Mouse (Mus musculus) neural tube, embryonic 10.5 days (tissue): ENCODE results near the gene Zfp638.
"Not testable (repeated sequence)": the region's sequence is repeated elsewhere in the genome, so short reads cannot be mapped to it uniquely, and the experiment has no call there.

ENCODE experiments used
- DNase-seq: peaks from one replicate; pipeline ENCODE4 v3.0.0-alpha.2; 2017; ENCODE audit warnings: low spot score; ENCODE audit errors: extremely low spot score

Zfp638 gene

DNA sequence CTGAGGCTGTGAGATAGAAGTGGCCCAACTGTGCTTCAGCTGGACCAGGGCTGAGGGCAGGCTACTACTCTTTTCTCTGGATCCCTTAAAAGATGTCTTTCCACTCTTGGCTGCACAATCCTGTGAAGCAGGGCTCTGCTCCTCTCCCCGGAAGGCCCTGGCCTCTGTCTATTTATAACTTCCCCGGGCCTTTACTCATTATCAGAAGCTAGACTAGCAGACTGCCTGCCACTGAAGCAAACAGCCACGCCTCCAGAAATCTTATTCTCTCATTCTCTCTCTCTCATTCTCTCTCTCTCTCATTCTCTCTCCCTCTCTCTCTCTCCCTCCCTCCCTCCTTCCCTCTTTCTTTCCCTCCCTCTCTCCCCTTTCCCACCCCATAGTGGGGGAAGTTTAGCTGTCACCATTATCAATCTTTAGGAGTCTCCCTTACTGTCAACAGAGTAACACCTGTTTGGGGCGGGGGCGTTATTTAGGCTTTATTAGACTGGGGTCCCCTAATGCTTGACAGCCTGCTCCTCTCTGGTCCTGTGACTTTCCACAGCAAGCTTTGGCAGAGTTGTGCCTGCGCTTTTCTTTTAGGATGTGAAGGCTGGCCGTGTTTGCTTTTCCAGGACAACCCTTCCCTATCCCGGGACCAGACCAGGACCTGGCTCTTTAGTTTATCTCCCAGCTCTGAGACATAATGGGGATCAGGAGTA is 142.4 kb downstream of the Zfp638 start:
- no peak for DNase-seq

DNA sequence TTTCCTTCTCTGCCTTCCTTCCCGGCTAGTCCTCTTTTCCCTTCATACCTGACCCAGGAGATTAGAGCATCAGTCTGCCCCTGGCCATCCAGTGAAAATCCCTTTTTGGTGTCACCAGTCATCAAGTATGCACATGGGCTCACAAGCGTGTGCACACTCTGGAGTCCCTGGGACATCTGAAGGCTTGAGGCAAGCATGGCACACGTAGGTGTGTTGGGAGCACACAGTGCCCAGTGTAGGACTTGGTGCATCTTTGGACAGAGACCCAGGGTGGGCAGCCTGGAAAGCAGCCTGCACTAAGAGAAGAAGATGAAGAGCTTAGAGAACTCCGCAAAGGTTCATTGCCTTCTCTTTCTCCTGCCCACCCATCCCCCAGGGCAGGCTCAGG is 143.0 kb downstream of the Zfp638 start:
- DNase-seq: no peak

DNA sequence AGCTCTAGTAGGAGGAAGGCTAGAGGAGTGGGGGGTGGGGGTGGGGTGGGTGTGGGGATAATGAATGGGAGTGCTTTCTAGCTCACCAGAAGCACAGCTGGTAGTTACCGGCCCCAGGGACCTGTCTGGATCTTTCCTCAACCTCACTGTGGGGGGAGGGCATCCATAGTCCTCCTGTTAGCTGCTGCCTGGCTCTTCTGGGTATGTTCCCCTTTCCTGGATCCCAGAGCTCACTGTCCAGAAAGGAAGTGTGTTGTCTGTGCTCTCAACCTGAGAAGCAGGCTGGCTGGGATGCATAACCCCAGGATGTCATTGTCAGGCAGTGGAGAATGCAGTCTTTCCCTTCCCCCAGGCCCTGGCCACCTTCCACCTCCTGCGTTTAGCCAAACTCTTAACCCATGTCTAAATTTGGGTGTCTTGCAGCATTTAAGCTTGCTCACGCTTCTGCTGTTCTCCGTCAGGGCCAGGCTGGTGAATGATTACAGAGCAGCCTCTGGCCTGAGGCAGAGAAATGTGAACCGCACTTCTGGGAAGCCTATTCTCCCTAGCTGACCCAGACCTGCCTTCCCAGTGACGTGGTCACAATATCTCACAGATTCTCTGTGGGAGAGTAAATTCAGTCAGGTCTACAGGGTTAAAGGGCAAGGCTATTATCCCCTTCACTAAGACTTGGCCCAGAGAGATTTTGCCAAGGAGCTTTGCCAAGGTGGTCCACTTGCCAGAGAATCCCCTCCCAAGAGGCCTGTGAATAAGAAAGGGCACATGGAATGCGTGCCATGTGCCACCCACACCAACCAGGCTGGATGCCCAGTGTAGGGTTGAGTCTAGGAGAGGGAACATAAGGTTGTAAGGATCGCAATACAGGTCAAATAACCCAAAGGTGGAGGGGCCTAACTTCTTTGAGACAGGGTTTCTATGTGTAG is 143.7 kb downstream of the Zfp638 start:
- DNase-seq: peak; percentile 29

DNA sequence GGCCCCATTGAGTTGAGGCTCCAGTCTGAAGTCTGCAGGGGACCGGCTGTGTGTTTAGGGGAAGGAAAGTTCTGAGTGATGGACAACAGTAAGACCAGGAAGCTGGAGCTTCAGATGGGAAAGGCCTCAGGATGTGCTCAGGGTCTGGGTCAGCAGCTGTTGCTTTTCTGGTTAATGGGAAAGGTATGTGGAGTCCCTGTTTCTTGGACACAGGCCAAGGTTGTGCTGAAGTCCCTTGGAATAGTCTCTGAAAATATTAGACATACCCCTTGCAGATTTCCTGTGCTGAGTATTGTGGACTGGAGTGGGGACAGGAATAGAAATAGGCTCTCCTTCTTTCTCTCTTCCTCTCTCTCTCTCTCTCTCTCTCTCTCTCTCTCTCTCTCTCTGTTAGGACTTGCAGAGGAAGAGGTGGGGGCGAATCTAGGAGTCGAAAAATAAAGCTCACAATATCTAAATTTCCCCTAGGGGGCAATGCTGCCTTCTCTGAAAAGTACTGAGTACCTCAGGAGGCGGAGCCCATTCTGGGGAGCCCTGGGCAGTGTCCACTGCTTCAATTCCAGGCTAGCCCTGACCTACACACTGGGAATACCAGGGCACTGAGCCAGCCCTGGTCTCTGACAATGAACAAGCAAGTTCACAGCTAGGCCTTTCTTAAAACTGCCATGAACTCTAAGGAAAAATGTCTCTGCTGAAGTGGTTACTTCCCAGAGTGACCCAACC is 148.2 kb downstream of the Zfp638 start:
- not testable (repeated sequence) for DNase-seq

DNA sequence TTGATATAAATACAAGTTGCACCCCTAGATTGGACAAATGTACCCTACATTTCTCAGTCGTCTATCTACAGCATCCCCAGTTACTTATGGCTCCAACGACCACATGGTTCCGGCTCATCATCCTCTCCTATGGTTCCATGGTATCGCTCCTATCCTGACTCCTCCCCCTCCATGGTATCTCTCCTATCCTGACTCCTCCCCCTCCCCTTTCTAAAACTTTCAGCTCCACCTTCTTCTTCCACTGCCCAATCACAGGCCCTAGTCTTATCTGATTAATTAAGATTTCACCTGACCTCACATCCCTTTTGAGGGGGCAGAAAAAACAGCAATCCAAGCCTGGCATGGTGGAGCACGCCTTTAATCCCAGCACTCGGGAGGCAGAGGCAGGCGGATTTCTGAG is 149.9 kb downstream of the Zfp638 start:
- DNase-seq: no peak

DNA sequence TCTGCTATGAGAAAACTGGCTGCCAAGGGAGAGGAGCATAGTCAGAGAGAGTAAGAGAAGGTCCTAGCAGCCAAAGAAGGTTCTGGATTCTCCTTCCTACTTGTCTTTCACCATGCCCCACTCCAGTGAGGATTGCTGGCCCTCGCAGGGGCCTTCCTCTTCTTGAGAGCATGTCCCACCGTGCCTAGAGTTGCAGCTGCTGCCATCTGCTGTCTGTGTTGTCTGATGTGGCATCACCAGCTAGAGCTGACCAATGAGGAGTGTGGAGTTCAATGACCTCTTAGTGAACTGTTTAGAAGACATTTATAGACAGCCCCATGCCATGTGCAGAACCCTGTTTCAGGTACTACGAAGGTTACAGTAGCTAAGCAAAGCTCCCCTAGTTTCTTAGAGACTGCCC is 150.5 kb downstream of the Zfp638 start:
- DNase-seq: no peak

DNA sequence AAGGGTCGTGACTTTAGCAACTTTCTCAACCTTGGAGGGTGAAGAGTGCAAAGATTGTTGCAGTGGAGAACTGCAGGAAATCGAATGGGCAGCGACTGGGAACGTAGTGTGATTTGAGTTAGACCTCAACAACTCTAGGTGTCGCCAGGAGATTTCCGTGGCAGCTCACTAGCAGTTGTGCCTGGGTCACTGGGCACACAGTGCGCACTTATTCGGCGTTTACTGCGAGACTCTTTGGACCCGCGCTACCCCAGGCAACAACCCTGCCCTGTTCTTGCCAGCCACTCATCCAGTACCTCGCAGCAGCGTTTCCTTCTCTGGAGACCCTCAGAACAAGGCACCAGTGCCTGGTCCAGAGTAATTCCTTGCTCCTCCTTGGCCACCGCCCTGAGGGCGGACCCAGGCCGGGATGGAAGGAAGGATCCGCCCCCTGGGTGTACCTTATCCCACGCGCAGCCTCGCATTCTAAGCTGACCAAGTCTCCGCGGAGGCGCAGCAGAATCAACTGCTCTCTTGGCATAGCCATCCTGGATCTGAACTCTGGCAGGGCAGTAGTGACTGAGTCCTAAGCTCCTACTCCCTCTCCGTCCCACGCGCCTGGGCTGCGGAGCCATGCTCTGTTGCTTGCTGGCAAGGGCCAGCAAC is 152.1 kb downstream of the Zfp638 start:
- peak; percentile 51 for DNase-seq

DNA sequence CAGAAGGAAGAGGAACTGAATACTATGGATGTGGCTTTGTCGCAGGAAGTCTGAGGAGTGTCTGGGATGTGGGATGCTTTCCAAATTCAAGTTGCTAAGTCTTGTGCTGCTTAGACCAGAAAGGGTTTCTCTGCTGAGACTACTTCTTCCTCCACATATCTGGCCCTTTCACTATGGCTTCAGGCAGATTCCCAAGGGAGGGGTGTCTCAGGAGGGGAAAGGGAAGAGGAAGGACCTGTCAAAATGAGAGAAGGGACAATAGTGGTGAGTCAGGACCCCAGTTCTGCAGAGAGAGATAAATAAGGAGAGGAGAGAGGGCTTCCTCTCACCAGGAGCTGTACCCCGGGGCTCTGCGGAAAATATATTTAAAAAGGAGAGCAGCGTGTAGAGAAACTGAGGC is 153.1 kb downstream of the Zfp638 start:
- no peak for DNase-seq

DNA sequence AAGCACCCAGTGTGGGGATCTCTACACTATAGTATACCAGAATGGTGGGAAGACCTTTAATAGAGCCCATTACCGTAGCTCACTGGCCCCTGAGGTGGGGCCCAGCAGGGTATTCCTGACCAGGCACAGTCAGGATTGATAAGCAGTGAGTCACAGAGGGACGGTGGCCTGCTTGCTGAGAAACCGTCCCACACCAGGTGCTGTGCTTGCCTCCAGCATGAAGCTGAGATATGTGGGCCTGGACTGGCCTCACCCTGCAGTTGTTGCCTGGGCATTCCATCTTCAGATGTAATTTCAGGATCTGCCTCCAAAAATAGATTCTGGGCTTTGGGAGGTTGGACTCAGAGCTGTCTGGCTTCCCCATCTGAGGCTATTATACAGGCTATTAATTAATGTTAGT is 155.1 kb downstream of the Zfp638 start:
- DNase-seq: no peak

DNA sequence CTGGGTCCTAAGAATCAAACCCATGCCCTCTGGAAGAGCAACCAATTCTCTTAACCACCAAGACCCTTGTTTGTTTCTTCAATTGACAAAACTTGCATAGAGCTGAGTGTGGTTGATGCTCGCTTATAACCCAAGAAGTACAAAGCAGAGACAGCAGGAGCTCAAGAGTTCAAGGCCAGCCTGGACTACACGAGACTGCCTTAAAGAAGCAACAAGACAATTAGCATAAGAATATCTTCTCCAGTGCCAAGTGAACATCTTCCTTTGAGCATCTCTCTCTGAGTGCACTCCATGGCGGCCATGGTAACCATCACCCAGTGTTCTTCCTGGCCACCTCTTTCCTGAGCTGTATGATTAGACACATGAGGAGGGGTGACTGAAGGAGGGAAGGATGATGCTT is 158.7 kb downstream of the Zfp638 start:
- no peak for DNase-seq

DNA sequence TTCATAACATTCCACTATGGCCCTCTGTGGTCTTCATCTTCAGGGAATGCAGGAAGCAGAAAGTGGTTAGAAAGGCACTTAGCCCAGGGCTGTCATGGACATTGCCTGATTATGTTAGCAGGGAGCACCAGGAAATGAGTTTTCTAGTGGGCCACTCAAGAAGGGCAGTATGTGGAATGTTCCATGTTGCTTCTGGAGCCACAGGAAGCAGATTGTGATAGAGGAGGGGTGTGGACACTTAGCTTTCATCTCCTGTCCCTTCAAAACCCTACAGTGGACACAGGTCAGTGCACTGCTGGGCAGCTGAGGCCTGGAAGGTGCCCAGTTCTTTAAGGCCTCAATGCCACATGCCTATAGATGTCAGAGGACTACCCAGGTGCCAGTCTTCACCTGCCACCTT is 161.9 kb downstream of the Zfp638 start:
- no peak for DNase-seq

DNA sequence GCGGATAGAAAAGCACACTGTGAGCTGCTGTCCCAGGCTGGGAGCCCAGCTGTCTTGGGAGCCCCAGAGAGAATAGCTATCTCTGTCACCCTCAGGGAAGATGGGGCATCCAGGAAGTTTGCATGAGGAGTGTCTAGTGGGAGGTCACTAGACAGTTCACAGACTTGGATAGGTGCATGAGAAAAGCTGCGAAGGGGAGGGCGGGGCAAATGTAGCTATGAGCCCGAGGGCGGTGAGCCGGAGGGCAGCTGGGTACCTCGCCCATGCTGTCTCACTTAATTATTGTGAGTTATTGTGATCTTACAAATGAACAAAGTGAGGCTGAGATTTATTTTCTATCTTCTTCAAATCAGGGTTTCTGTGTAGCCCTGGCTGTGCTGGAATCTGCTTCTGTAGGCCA is 162.9 kb downstream of the Zfp638 start:
- DNase-seq: no peak

DNA sequence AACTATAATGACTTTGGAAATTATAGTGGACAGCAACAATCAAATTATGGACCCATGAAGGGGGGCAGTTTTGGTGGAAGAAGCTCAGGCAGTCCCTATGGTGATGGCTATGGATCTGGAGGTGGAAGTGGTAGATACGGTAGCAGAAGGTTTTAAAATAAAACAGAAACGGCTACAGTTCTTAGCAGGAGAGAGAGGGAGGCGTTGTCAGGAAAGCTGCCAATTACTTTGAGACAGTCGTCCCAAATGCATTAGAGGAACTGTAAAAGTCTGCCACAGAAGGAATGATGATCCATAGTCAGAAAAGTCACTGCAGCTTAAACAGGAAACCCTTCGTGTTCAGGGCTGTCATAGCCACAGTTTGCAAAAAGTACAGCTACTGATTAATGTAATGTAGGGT is 165.6 kb downstream of the Zfp638 start:
- not testable (repeated sequence) for DNase-seq
